Mouse (Mus musculus): ENCODE data around the gene Kmt2a. TPM values are rescaled to one million over a fixed set of nuclear protein-coding genes. Genes with fewer than 3 reads are reported as not detected.

Kmt2a gene
- total RNA-seq, 4 experiments from 2014 or later = 22.2 to 33.6 (median 29.8) TPM

Other genes with a start within 250 kb of the Kmt2a start
- not detected for gene Treh, start 208.1 kb downstream of the Kmt2a start, total RNA-seq (2022)
- 100 to 1,000 TPM; 108 to 146 (median 128) TPM for gene Phldb1, start 146.1 kb downstream of the Kmt2a start, total RNA-seq (2022)
- 10 to 100 TPM; 79.7 to 89.3 (median 80.9) TPM for gene Arcn1, start 113.5 kb downstream of the Kmt2a start, total RNA-seq (2022)
- gene Ift46, start 113.4 kb downstream of the Kmt2a start, total RNA-seq (2022) = 10 to 100 TPM; 19.1 to 35.6 (median 22.8) TPM
- gene Tmem25, start 82.0 kb downstream of the Kmt2a start, total RNA-seq (2022) = 10 to 100 TPM in 2 of 4 experiments, 1 to 10 TPM in 2; 8.6 to 21.9 (median 10.5) TPM
- gene Ttc36, start 78.2 kb downstream of the Kmt2a start, total RNA-seq (2022) = 1 to 10 TPM in 2 of 4 experiments, under 1 TPM in 2; 0.63 to 1.5 (median 0.97) TPM
- gene Atp5l, start 39.4 kb upstream of the Kmt2a start, total RNA-seq (2022) = 1,000 to 10,000 TPM; 1,427 to 1,918 (median 1,690) TPM
- 10 to 100 TPM; 33.8 to 42.1 (median 35.3) TPM for gene Ube4a, start 84.3 kb upstream of the Kmt2a start, total RNA-seq (2022)
- 1 to 10 TPM in 2 of 4 experiments, under 1 TPM in 2; 0.34 to 1.2 (median 0.75) TPM for gene Cd3g, start 99.1 kb upstream of the Kmt2a start, total RNA-seq (2022)
- gene Cd3d, start 100.5 kb upstream of the Kmt2a start, total RNA-seq (2022) = not detected
- gene Cd3e, start 128.3 kb upstream of the Kmt2a start, total RNA-seq (2022) = 1 to 10 TPM in 2 of 4 experiments, not detected in 2; 1.3 to 1.5 TPM
- gene Mpzl2, start 158.5 kb upstream of the Kmt2a start, total RNA-seq (2022) = 1 to 10 TPM in 1 of 4 experiments, under 1 TPM in 3; 0.50 to 1.5 (median 0.88) TPM
- gene Mpzl3, start 173.9 kb upstream of the Kmt2a start, total RNA-seq (2022) = 1 to 10 TPM; 1.9 to 3.7 (median 3.1) TPM
- gene Jaml, start 197.9 kb upstream of the Kmt2a start, total RNA-seq (2022) = not detected
- gene Scn2b, start 236.5 kb upstream of the Kmt2a start, total RNA-seq (2022) = 1 to 10 TPM in 2 of 4 experiments, under 1 TPM in 2; 0.81 to 1.4 (median 1.1) TPM

All from heart, adult 8-10 months (tissue).